Mouse (Mus musculus) natural killer cell, adult 2 months (primary cell): ENCODE measurements around the gene Slc5a12.

Experiments
- DNase-seq, 2 experiments: peaks; one replicate each; pipeline ENCODE4 v3.0.0; 2022; ENCODE audit warnings: low spot score in 2 of 2

Gene Slc5a12

DNA sequence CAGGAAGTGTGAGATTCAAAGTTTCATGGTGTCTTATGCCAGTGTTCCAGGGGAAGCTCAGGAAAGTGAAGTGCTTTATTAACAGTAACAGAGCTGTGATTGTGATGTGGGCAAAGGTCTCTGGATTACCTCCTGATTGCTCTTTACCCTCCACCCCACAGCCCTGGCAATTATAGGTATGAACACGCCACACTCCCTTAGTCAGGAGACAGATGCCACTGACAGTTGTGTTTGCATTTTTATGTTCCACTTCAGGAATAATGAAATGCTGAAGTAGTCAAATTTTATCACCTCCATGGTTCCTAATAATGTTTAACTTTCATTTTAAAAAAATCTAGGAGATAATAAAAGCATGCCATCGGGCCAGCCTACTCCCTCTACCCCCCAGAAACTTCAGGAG, at the start of gene Slc5a12:
Slc5a12 (plus strand) TSS at position 367 of the 400 bp plus-strand sequence.
- no peak for DNase-seq

DNA sequence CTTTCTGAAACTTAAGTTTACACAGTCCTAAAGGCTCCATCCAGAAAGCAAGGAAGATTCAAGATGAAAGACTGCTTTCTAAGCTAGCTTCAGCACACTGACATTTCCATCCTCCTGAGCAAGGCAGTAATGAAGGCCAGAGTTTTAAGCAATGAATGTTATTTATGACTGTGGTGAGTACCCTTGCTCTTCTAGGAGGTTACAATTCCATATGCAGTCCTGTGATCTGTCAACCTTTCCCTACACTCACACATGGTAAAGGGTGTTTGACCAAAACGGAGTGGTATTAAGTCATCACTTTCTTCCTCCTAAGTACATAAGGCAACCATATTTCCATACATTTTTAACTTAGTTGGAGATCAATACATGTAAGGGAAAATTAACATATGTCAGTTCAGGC, 41.0 kb upstream of the Slc5a12 start:
- no peak for DNase-seq

GRCm38 (mm10) chr2:110562621-110563020, 34.5 kb upstream of the Slc5a12 start:
- DNase-seq, result no peak

DNA sequence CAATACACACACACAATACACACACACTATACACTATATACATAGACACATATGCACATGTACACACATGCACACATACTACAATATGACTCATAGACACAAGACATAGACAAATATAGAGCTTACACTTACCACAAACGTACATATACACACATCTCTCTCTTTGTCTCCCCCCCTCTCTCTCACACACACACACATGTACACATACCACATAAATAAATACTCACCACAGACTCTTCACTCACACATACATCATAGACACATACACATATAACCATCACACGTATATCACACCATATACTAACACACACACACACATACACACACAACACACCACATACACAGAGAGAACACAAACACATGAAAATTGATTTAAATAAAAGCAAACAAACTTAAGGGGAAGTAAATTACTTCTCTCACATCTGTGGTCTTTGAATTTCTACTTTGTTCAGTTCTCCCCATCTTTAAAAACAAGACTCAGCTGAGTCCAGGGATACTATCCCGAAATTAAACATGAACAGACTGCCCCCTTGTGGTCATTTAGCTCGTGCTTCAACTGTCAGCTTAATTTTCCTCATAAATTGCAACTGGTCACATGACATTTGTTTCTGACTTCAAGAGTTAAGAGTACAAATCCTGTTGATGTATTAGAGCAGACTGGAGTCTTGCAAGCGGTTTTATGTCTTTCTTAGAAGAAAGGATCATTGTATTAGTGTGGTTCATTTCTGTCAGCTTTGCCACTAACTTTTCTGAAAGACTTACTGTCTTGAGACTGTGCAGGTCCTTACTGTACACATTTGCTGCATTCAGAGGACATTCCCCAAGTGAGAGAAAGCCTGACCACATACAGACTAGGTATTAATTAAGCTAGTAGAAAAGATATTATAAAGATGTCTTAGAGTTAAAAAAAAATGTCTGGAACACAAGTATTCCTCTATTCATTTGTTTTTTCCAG, 32.1 kb upstream of the Slc5a12 start:
- DNase-seq, result no peak

- no peak for DNase-seq
Measured at GRCm38 (mm10) chr2:110586692-110587091, 10.4 kb upstream of the Slc5a12 start.

- no peak for DNase-seq
Measured at GRCm38 (mm10) chr2:110590007-110590406, 7.1 kb upstream of the Slc5a12 start.

- DNase-seq, result no peak
Measured at GRCm38 (mm10) chr2:110592276-110592675, 4.8 kb upstream of the Slc5a12 start.

DNA sequence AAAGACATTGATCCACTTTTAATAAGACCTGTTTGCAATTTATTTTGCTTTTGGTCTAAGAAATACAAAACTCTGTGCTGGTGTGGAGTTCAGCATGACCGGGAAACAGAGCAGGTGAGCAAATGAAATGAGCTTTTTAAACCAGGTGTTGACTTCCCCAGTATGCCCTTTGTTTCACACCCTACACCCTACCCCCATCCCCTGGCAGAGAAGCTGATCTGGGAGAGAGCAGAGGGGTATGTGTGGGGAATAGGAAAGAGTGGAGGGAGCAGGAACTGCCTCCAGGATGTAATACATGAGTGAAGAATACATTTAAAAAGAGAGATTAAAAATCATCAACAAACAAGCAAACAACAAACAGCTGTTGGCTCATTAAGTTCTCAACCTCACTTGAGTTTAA, 47.3 kb downstream of the Slc5a12 start:
- DNase-seq, result no peak

- no peak for DNase-seq
Measured at GRCm38 (mm10) chr2:110644846-110645245, 47.7 kb downstream of the Slc5a12 start.

GRCm38 (mm10) chr2:110663329-110663728, 66.2 kb downstream of the Slc5a12 start:
- no peak for DNase-seq

DNA sequence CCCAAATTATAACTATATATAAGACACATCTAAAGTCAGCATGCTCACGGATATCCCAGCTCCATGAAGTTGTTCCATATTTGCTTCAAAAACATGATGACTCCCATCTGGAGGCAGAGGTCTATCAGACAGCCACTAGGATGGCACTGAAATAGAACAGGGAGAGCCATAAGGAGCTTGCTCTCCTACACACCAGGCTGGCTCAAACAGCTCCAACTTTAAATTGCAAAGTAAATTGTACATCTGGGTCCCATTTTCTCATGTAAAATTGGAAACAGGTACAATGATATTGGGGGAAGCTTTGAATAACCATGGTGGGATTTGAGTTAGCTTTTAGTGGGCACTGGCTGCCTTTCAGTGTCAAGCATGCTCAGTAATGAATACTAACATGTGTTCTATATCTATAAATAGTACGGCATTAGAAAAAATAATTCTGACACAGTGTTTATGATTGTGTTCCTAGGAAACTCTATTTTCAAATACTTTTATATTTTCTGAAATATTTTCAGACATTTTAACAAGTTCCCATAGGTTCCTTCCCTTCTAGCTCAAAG, 74.0 kb downstream of the Slc5a12 start:
- DNase-seq, result no peak
